Mouse (Mus musculus) CH12.LX (cell line): Measurements from ENCODE around the gene Uchl3.

ENCODE experiments used
- CHD1 ChIP-seq: IDR thresholded peaks from 2 replicates; pipeline ENCODE4 v1.6.1; 2012; ENCODE audit warnings: low read depth, low read length, improper control_type of control experiment, inconsistent platforms
- CTCF ChIP-seq, 2 experiments: IDR thresholded peaks in 1 of 2; conservative IDR thresholded peaks in 1 of 2; 2 replicates each; pipeline ENCODE4 v1.5.1; 2011 to 2012; ENCODE audit warnings: low read depth in 2 of 2, low read length in 2 of 2, improper control_type of control experiment in 1 of 2, inconsistent platforms in 1 of 2, mild to moderate bottlenecking in 1 of 2, moderate library complexity in 1 of 2
- EP300 ChIP-seq: IDR thresholded peaks from 2 replicates; pipeline ENCODE4 v1.6.1; 2011; ENCODE audit warnings: low read length, improper control_type of control experiment
- GABPA ChIP-seq: IDR thresholded peaks from 2 replicates; pipeline ENCODE4 v1.6.1; 2012; ENCODE audit warnings: low read depth, low read length, improper control_type of control experiment, inconsistent platforms; ENCODE audit not compliant: insufficient replicate concordance
- HCFC1 ChIP-seq: IDR thresholded peaks from 2 replicates; pipeline ENCODE4 v1.6.1; 2012; ENCODE audit warnings: low read depth, mild to moderate bottlenecking, inconsistent platforms, low read length, improper control_type of control experiment
- JUND ChIP-seq: conservative IDR thresholded peaks from 2 replicates; pipeline ENCODE4 v1.6.1; 2011; ENCODE audit warnings: low read depth, low read length, improper control_type of control experiment
- KAT2A ChIP-seq: IDR thresholded peaks from 2 replicates; pipeline ENCODE4 v1.6.1; 2012; ENCODE audit warnings: low read length, improper control_type of control experiment, inconsistent platforms; ENCODE audit not compliant: insufficient replicate concordance
- MAX ChIP-seq: IDR thresholded peaks from 2 replicates; pipeline ENCODE4 v1.6.1; 2011; ENCODE audit warnings: low read length, improper control_type of control experiment
- MAZ ChIP-seq: IDR thresholded peaks from 2 replicates; pipeline ENCODE4 v1.6.1; 2012; ENCODE audit warnings: low read depth, mild to moderate bottlenecking, inconsistent platforms, low read length, improper control_type of control experiment, moderate library complexity
- MEF2A ChIP-seq: IDR thresholded peaks from 2 replicates; pipeline ENCODE4 v1.6.1; 2014; ENCODE audit warnings: low read depth, mild to moderate bottlenecking, inconsistent platforms, low read length, improper control_type of control experiment, borderline replicate concordance
- NELFE ChIP-seq: IDR thresholded peaks from 2 replicates; pipeline ENCODE4 v1.6.1; 2011; ENCODE audit warnings: low read depth, low read length, improper control_type of control experiment
- POLR2A ChIP-seq: IDR thresholded peaks from 2 replicates; pipeline ENCODE4 v1.6.1; 2011; ENCODE audit warnings: low read depth, mild to moderate bottlenecking, improper control_type of control experiment, low read length
- RAD21 ChIP-seq: IDR thresholded peaks from 2 replicates; pipeline ENCODE4 v1.6.1; 2011; ENCODE audit warnings: low read depth, mild to moderate bottlenecking, low read length, improper control_type of control experiment, moderate library complexity
- TCF12 ChIP-seq: IDR thresholded peaks from 2 replicates; pipeline ENCODE4 v1.6.1; 2014; ENCODE audit warnings: low read depth, mild to moderate bottlenecking, inconsistent platforms, low read length, improper control_type of control experiment

- peak in 1 of 2 experiments; percentile 46; a peak in 2 of 4 replicates for TF ChIP-seq CTCF (conservative IDR thresholded peaks at IDR 0.05 in 1 of 2, IDR thresholded peaks at IDR 0.05 in 1 of 2; ENCODE audit: low read depth in 2 of 2, low read length in 2 of 2)
- no peak for TF ChIP-seq EP300
- peak; percentile 6; the same call in 1 of the 2 replicates for TF ChIP-seq RAD21
- TF ChIP-seq KAT2A: no peak
- no peak for TF ChIP-seq JUND
- no peak for TF ChIP-seq HCFC1
- TF ChIP-seq POLR2A: no peak
- TF ChIP-seq MAZ: no peak
- no peak for TF ChIP-seq MAX
- no peak for TF ChIP-seq CHD1
- TF ChIP-seq GABPA: no peak
- TF ChIP-seq MEF2A: no peak
- TF ChIP-seq NELFE: no peak
- no peak for TF ChIP-seq TCF12
Measured at GRCm38 (mm10) chr14:101617680-101618079, 36.1 kb upstream of the Uchl3 start.
